Mouse (Mus musculus): ENCODE measurements around the gene Fam83c. TPM values are rescaled to one million over a fixed set of nuclear protein-coding genes. Genes with fewer than 3 reads are reported as not detected.

Fam83c gene
- total and polyA plus RNA-seq, 3 experiments = 0.03 to 0.04 TPM; not detected in 1

GRCm38 (mm10) chr2:155802761-155803160 is 31.9 kb downstream of the Fam83c start:
- Histone ChIP-seq H3K27ac (ENCODE audit: control insufficient read depth, low read depth, low read length) (no peak overlapping the region), H3K27me3 (ENCODE audit: control insufficient read depth in 1 of 2, insufficient read depth in 2 of 2, low read length in 2 of 2) (peaks cover 6 to 17% of the 10 kb centered on the region in 2 experiments), H3K4me3 (ENCODE audit: control insufficient read depth in 1 of 2, insufficient read depth in 1 of 2, low read depth in 2 of 2, low read length in 2 of 2) (no peak overlapping the region), H3K79me2 (ENCODE audit: control insufficient read depth, insufficient read depth, low read length, poor library complexity) (no peaks in the 10 kb centered on the region), H3K36me3 (ENCODE audit: control insufficient read depth in 1 of 2, insufficient read depth in 2 of 2, low read length in 2 of 2) (no peaks in the 10 kb centered on the region), H3K9ac (ENCODE audit: control insufficient read depth, low read depth, low read length, poor library complexity, severe bottlenecking) (no peak overlapping the region), H3K4me1 (ENCODE audit: control insufficient read depth in 1 of 2, insufficient read depth in 2 of 2, low read length in 2 of 2) (0 out of 4 replicates have a peak, but pooled peaks cover 0 to 4% of the 10 kb centered on the region in 2 experiments), H3K9me3 (replicated peaks; ENCODE audit: insufficient read depth, low read length) (no peaks in the 10 kb centered on the region)
- peak; percentile 82 for DNase-seq (ENCODE audit: low read depth, low spot score)
- TF ChIP-seq MYB (IDR thresholded peaks at IDR 0.05; ENCODE audit: low read depth, low read length) = no peak
- peak; percentile 68 to 74 (median 69) for TF ChIP-seq CTCF (IDR thresholded peaks at IDR 0.05 in 2 of 3, conservative IDR thresholded peaks at IDR 0.05 in 1 of 3; ENCODE audit: control insufficient read depth in 1 of 3, insufficient read depth in 1 of 3, low read depth in 2 of 3, low read length in 3 of 3, poor library complexity in 1 of 3, severe bottlenecking in 1 of 3)
- TF ChIP-seq ZC3H11A (IDR thresholded peaks at IDR 0.05; ENCODE audit: low read depth, low read length) = 0 out of 2 replicates have a peak, but pooled peaks have one; percentile 31
- peak; percentile 70 for TF ChIP-seq SMC3 (IDR thresholded peaks at IDR 0.05; ENCODE audit: low read depth, low read length)
- TF ChIP-seq RAD21 (IDR thresholded peaks at IDR 0.05; ENCODE audit: low read depth, low read length) = peak; percentile 51
- TF ChIP-seq MYC (IDR thresholded peaks at IDR 0.05; ENCODE audit: low read depth, low read length) = no peak

- peaks cover 8 to 17% of the 10 kb centered on the region in 2 experiments for H3K27me3 ChIP-seq (ENCODE audit: control insufficient read depth in 1 of 2, insufficient read depth in 2 of 2, low read length in 2 of 2)
- no peak overlapping the region for H3K9ac ChIP-seq (ENCODE audit: control insufficient read depth, low read depth, low read length, poor library complexity, severe bottlenecking)
- H3K4me1 ChIP-seq (ENCODE audit: control insufficient read depth in 1 of 2, insufficient read depth in 2 of 2, low read length in 2 of 2) = no peaks in the 10 kb centered on the region
- no peak overlapping the region for H3K27ac ChIP-seq (ENCODE audit: control insufficient read depth, low read depth, low read length)
- H3K79me2 ChIP-seq (ENCODE audit: control insufficient read depth, insufficient read depth, low read length, poor library complexity) = no peaks in the 10 kb centered on the region
- no peaks in the 10 kb centered on the region for H3K9me3 ChIP-seq (replicated peaks; ENCODE audit: insufficient read depth, low read length)
- H3K4me3 ChIP-seq (ENCODE audit: control insufficient read depth in 1 of 2, insufficient read depth in 1 of 2, low read depth in 2 of 2, low read length in 2 of 2) = no peak overlapping the region
- DNase-seq (ENCODE audit: low read depth, low spot score) = no peak
- TF ChIP-seq RCOR1 (IDR thresholded peaks at IDR 0.05; ENCODE audit: low read depth, low read length) = no peak
- no peak for TF ChIP-seq MXI1 (IDR thresholded peaks at IDR 0.05; ENCODE audit: low read depth, low read length)
- TF ChIP-seq ZNF384 (IDR thresholded peaks at IDR 0.05; ENCODE audit: low read depth, low read length) = no peak
- no peak for TF ChIP-seq CHD1 (IDR thresholded peaks at IDR 0.05; ENCODE audit: low read depth, low read length)
- no peak for TF ChIP-seq POLR2AphosphoS5 (IDR thresholded peaks at IDR 0.05; ENCODE audit: borderline replicate concordance, low read depth, low read length)
- no peak for TF ChIP-seq ZMIZ1 (IDR thresholded peaks at IDR 0.05; ENCODE audit: low read depth, low read length)
- no peak for TF ChIP-seq RAD21 (IDR thresholded peaks at IDR 0.05; ENCODE audit: low read depth, low read length)
- TF ChIP-seq MYB (IDR thresholded peaks at IDR 0.05; ENCODE audit: low read depth, low read length) = no peak
- no peak for TF ChIP-seq CTCF (IDR thresholded peaks at IDR 0.05 in 2 of 3, conservative IDR thresholded peaks at IDR 0.05 in 1 of 3; ENCODE audit: control insufficient read depth in 1 of 3, insufficient read depth in 1 of 3, low read depth in 2 of 3, low read length in 3 of 3, poor library complexity in 1 of 3, severe bottlenecking in 1 of 3)
- TF ChIP-seq ZC3H11A (IDR thresholded peaks at IDR 0.05; ENCODE audit: low read depth, low read length) = no peak
- no peak for TF ChIP-seq MAZ (IDR thresholded peaks at IDR 0.05; ENCODE audit: low read depth, low read length)
- TF ChIP-seq ZKSCAN1 (IDR thresholded peaks at IDR 0.05; ENCODE audit: low read depth, low read length) = no peak
- no peak for TF ChIP-seq MAX (IDR thresholded peaks at IDR 0.05; ENCODE audit: low read length)
- no peak for TF ChIP-seq CHD2 (IDR thresholded peaks at IDR 0.05; ENCODE audit: low read length)
- TF ChIP-seq POLR2AphosphoS2 (IDR thresholded peaks at IDR 0.05; ENCODE audit: low read length) = no peak
- TF ChIP-seq TAL1 (IDR thresholded peaks at IDR 0.05; ENCODE audit: low read length) = no peak
- no peak for TF ChIP-seq UBTF (IDR thresholded peaks at IDR 0.05; ENCODE audit: borderline replicate concordance, insufficient read depth, low read depth, low read length)
- H3K36me3 ChIP-seq (ENCODE audit: control insufficient read depth in 1 of 2, insufficient read depth in 2 of 2, low read length in 2 of 2) = no peaks in the 10 kb centered on the region
Measured at GRCm38 (mm10) chr2:155798613-155799012, 36.0 kb downstream of the Fam83c start.

Measured in MEL (cell line).